Comparison of ENCODE assay signal across 16 mouse cellular contexts in genomic region chr4:130166592-130166991, GRCm38 (mm10). TPM values are rescaled to one million over a fixed set of nuclear protein-coding genes. Genes with fewer than 3 reads are reported as not detected.
A peak's percentile ranks its signal among the peaks of the same experiment; 100 is the strongest.
DNase-seq lines count a peak whose midpoint lies in the region; ATAC-seq and TF ChIP-seq lines count a peak whose summit lies in the region.
"Had no signal": no experiment of that assay in that cellular context is flagged by ENCODE, and none has a peak within 500 bp of the region (broad histone marks: within the 10 kb centered on the region; RNA-seq: fewer than 3 reads in every experiment).

No protein-coding gene starts in this region.

- WGBS in heart, adult 2 months, result 45% methylated on average over 8 of the region's 8 CpGs
- WGBS in lung, embryonic 14.5 days, result 61% methylated on average over 8 of the region's 8 CpGs
- 67% methylated on average over 8 of the region's 8 CpGs for WGBS in forebrain, embryonic 16.5 days

- H3K4me1 ChIP-seq in heart, adult 2 months (ENCODE audit: control insufficient read depth, insufficient read depth, low read length), result peaks cover 34% of the 10 kb centered on the region
- H3K4me1 ChIP-seq in lung, embryonic 14.5 days (ENCODE audit: insufficient read depth), result peaks cover 42% of the 10 kb centered on the region
- peaks cover 14% of the 10 kb centered on the region for H3K4me1 ChIP-seq in forebrain, embryonic 16.5 days (replicated peaks; ENCODE audit: control insufficient read depth, insufficient read depth, low read length)

- H3K9me3 ChIP-seq in lung, embryonic 14.5 days (ENCODE audit: low read depth, low read length), result no peaks in the 10 kb centered on the region
- H3K9me3 ChIP-seq in forebrain, embryonic 16.5 days (ENCODE audit: control insufficient read depth, low read length), result no peaks in the 10 kb centered on the region
- H3K9me3 ChIP-seq: hindbrain, embryonic 15.5 days had no signal

- peak overlapping the region; percentile 32; the same call in 1 of the 2 replicates for H3K9ac ChIP-seq in heart, adult 2 months (ENCODE audit: low read depth, low read length)
- no peak overlapping the region for H3K9ac ChIP-seq in lung, embryonic 14.5 days
- no peak overlapping the region for H3K9ac ChIP-seq in forebrain, embryonic 16.5 days (replicated peaks; ENCODE audit: low read depth, low read length)
- H3K9ac ChIP-seq: hindbrain, embryonic 15.5 days; liver, postnatal 0 days had no signal

- intact Hi-C loops in heart, adult 2 months (cut with DNase I), result no loop called here
- intact Hi-C loops in heart, postnatal 25 days (cut with DNase I), result no loop called here
- intact Hi-C loops in left cerebral cortex, postnatal 10 days (cut with DNase I), result no loop called here

- no peaks in the 10 kb centered on the region for H3K27me3 ChIP-seq in heart, adult 2 months (ENCODE audit: control insufficient read depth, insufficient read depth, low read length)
- no peaks in the 10 kb centered on the region for H3K27me3 ChIP-seq in lung, embryonic 14.5 days (ENCODE audit: insufficient read depth, low read length)
- H3K27me3 ChIP-seq in forebrain, embryonic 16.5 days (replicated peaks; ENCODE audit: control insufficient read depth, insufficient read depth, low read length), result peaks cover 17% of the 10 kb centered on the region; the same call in 1 of the 2 replicates

- no peak overlapping the region for H3K4me2 ChIP-seq in lung, embryonic 14.5 days
- H3K4me2 ChIP-seq in forebrain, embryonic 16.5 days (ENCODE audit: low read length), result no peak overlapping the region

- TF ChIP-seq EP300 in heart, adult 2 months (IDR thresholded peaks at IDR 0.05; ENCODE audit: insufficient read depth, low read depth, low read length), result no peak

- H3K27ac ChIP-seq in heart, adult 2 months, result peak overlapping the region; percentile 80
- H3K27ac ChIP-seq in lung, embryonic 14.5 days (ENCODE audit: low read depth), result no peak overlapping the region
- H3K27ac ChIP-seq in forebrain, embryonic 16.5 days (ENCODE audit: low read length), result no peak overlapping the region
- H3K27ac ChIP-seq: hindbrain, embryonic 15.5 days had no signal

- H3K4me3 ChIP-seq in heart, adult 2 months, result no peak overlapping the region
- no peak overlapping the region for H3K4me3 ChIP-seq in lung, embryonic 14.5 days (ENCODE audit: low read depth, low read length)
- H3K4me3 ChIP-seq in forebrain, embryonic 16.5 days (replicated peaks; ENCODE audit: low read length), result no peak overlapping the region
- H3K4me3 ChIP-seq: hindbrain, embryonic 15.5 days had no signal

- TF ChIP-seq POLR2A in heart, adult 2 months (IDR thresholded peaks at IDR 0.05; ENCODE audit: insufficient read depth, low read depth, low read length), result peak; percentile 39; the same call in 1 of the 2 replicates

- peak in 1 of 2 experiments; percentile 38 for DNase-seq in heart, adult 2 months
- DNase-seq in heart, postnatal 25 days (ENCODE audit: low spot score), result no peak
- DNase-seq in lung, embryonic 14.5 days, result peak; percentile 55
- DNase-seq in lung, postnatal 14 days, result no peak
- peak; percentile 41 for DNase-seq in heart, adult 8-10 months (ENCODE audit: low spot score)
- DNase-seq in kidney, postnatal 36 days, result peak; percentile 45 to 50
- no peak for DNase-seq in left cerebral cortex, postnatal 10 days (ENCODE audit: extremely low spot score in 1 of 2, low spot score in 2 of 2)
- DNase-seq: cerebellum, adult 2 months; liver, postnatal 0 days; midbrain, embryonic 14.5 days had no signal

- ATAC-seq in lung, embryonic 14.5 days (ENCODE audit: insufficient read depth), result no peak
- no peak for ATAC-seq in forebrain, embryonic 16.5 days
- ATAC-seq: liver, postnatal 0 days had no signal

- TF ChIP-seq CTCF in heart, adult 2 months (IDR thresholded peaks at IDR 0.05), result no peak
- TF ChIP-seq CTCF in lung, embryonic 14.5 days (IDR thresholded peaks at IDR 0.05; ENCODE audit: low read depth), result no peak

- H3K36me3 ChIP-seq in heart, adult 2 months (ENCODE audit: control insufficient read depth, insufficient read depth, low read length), result peaks cover 5% of the 10 kb centered on the region
- no peaks in the 10 kb centered on the region for H3K36me3 ChIP-seq in lung, embryonic 14.5 days (ENCODE audit: insufficient read depth)
- H3K36me3 ChIP-seq in forebrain, embryonic 16.5 days (ENCODE audit: control insufficient read depth, insufficient read depth), result no peaks in the 10 kb centered on the region
- H3K36me3 ChIP-seq: hindbrain, embryonic 15.5 days had no signal

- no peaks in the 10 kb centered on the region for H3K79me2 ChIP-seq in heart, adult 2 months (replicated peaks; ENCODE audit: control insufficient read depth, insufficient read depth, low read length)

RNA-seq across cellular contexts. Expression of gene Tinagl1, which starts 8.3 kb away (rescaled TPM):
- 10 to 100 TPM; 56.4 to 68.6 TPM for total RNA-seq in heart, adult 2 months (2021)
- 61.9 and 84.0 TPM in 2 replicates for polyA plus RNA-seq in heart, adult 2 months (2012; rRNA removed)
- 10 to 100 TPM; 56.0 to 69.2 TPM for total RNA-seq in heart, postnatal 25 days (2021)
- polyA plus RNA-seq in lung, embryonic 14.5 days (2014; fragmentation: Nextera tagmentation; extraction: Ambion mirVana), result 29.6 and 30.3 TPM in 2 replicates
- total RNA-seq in heart, adult 8-10 months (2022), result 10 to 100 TPM; 44.8 to 57.2 (median 49.5) TPM
- 4.7 TPM in 2 replicates for polyA plus RNA-seq in forebrain, embryonic 16.5 days (2015; fragmentation: Nextera tagmentation; extraction: Ambion mirVana)
- total RNA-seq in left cerebral cortex, postnatal 10 days (2021), result 1 to 10 TPM; 2.3 to 2.7 TPM

RNA-seq across cellular contexts. Expression of gene Hcrtr1, which starts 27.4 kb away (rescaled TPM):
- not detected for total RNA-seq in heart, adult 2 months (2021)
- 0.23 and 0.27 TPM in 2 replicates for polyA plus RNA-seq in heart, adult 2 months (2012; rRNA removed)
- not detected for total RNA-seq in heart, postnatal 25 days (2021)
- 0.14 and 0.39 TPM in 2 replicates for polyA plus RNA-seq in lung, embryonic 14.5 days (2014; fragmentation: Nextera tagmentation; extraction: Ambion mirVana)
- not detected for total RNA-seq in heart, adult 8-10 months (2022)
- 0.30 and 0.81 TPM in 2 replicates for polyA plus RNA-seq in forebrain, embryonic 16.5 days (2015; fragmentation: Nextera tagmentation; extraction: Ambion mirVana)
- total RNA-seq in left cerebral cortex, postnatal 10 days (2021), result 10 to 100 TPM; 11.2 TPM
- total RNA-seq: gastrocnemius, postnatal 4 days had no signal
- polyA plus RNA-seq: liver, postnatal 0 days had no signal

RNA-seq across cellular contexts. Expression of gene Gm853, which starts 55.6 kb away (rescaled TPM):
- not detected for total RNA-seq in heart, adult 2 months (2021)
- not detected in 2 replicates for polyA plus RNA-seq in heart, adult 2 months (2012; rRNA removed)
- not detected for total RNA-seq in heart, postnatal 25 days (2021)
- polyA plus RNA-seq in lung, embryonic 14.5 days (2014; fragmentation: Nextera tagmentation; extraction: Ambion mirVana), result not detected in 2 replicates
- not detected for total RNA-seq in heart, adult 8-10 months (2022)
- 0.09 and 0.20 TPM in 2 replicates for polyA plus RNA-seq in forebrain, embryonic 16.5 days (2015; fragmentation: Nextera tagmentation; extraction: Ambion mirVana)
- not detected for total RNA-seq in left cerebral cortex, postnatal 10 days (2021)
- total RNA-seq: gastrocnemius, postnatal 4 days; left cerebral cortex, postnatal 14 days had no signal
- polyA plus RNA-seq: liver, postnatal 0 days; midbrain, embryonic 14.5 days; small intestine, adult 2 months; testis, adult 2 months had no signal

Comparison
In these comparisons a context has a peak if more than half of its experiments do, and no peak if none do; other contexts are left out.
1. DNase-seq: peak in lung, embryonic 14.5 days (single experiment), heart, adult 8-10 months (single experiment) and kidney, postnatal 36 days (2 of 2); none in heart, postnatal 25 days (single experiment), lung, postnatal 14 days (single experiment) and left cerebral cortex, postnatal 10 days (0 of 2).
2. RNA of gene Tinagl1, which starts 8.3 kb away (total RNA-seq): 56.0 to 69.2 TPM in heart, postnatal 25 days, 56.4 to 68.6 TPM in heart, adult 2 months and 44.8 to 57.2 TPM in heart, adult 8-10 months; 2.3 to 2.7 TPM in left cerebral cortex, postnatal 10 days; every median in the first group is over 10 times any median in the second.
3. RNA of gene Hcrtr1, which starts 27.4 kb away (total RNA-seq): 11.2 TPM in left cerebral cortex, postnatal 10 days; not detected in heart, adult 2 months, not detected in heart, adult 8-10 months and not detected in heart, postnatal 25 days; every median in the first group is over 10 times any median in the second.